16 mouse cellular contexts compared by ENCODE assay signal in the genomic region with DNA sequence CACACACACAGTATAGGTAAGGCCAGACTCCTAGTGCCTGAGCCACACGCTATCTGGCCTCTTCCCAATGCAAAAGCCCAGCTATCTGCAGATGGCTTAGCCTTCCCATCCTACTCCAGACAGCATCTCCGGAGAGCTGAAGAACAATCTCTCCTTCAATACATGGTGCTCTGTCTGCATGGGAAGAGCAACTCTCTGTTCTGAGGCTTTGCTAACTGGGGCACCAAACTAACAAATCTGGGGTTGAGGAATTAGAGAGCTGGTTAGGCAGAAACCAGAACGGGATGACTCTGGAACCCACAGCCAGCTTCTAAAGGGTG. TPM values are rescaled to one million over a fixed set of nuclear protein-coding genes. Genes with fewer than 3 reads are reported as not detected.
DNase-seq lines count a peak whose midpoint lies in the region; ATAC-seq lines count a peak whose summit lies in the region.
"Had no signal": no experiment of that assay in that cellular context is flagged by ENCODE, and none has a peak within 500 bp of the region (broad histone marks: within the 10 kb centered on the region; RNA-seq: fewer than 3 reads in every experiment).

No protein-coding gene starts in this region.

- H3K9me3 ChIP-seq in forebrain, embryonic 13.5 days (replicated peaks), result no peaks in the 10 kb centered on the region
- 0 out of 2 replicates have a peak, but pooled peaks cover 3% of the 10 kb centered on the region for H3K9me3 ChIP-seq in forebrain, embryonic 10.5 days
- 0 out of 2 replicates have a peak, but pooled peaks cover 4% of the 10 kb centered on the region for H3K9me3 ChIP-seq in hindbrain, embryonic 10.5 days
- H3K9me3 ChIP-seq in hindbrain, embryonic 16.5 days (ENCODE audit: control insufficient read depth, low read length), result no peaks in the 10 kb centered on the region
- H3K9me3 ChIP-seq: embryonic facial prominence, embryonic 12.5 days; liver, embryonic 13.5 days had no signal

- 6% methylated on average over 3 of the region's 3 CpGs for WGBS in forebrain, embryonic 13.5 days
- 5% methylated on average over 3 of the region's 3 CpGs for WGBS in forebrain, embryonic 10.5 days
- WGBS in hindbrain, embryonic 10.5 days, result 15% methylated on average over 3 of the region's 3 CpGs
- WGBS in hindbrain, embryonic 16.5 days, result 17% methylated on average over 3 of the region's 3 CpGs

- DNase-seq in forebrain, embryonic 10.5 days (ENCODE audit: extremely low spot score, low spot score), result no peak
- peak; percentile 31 for DNase-seq in hindbrain, embryonic 10.5 days (ENCODE audit: low spot score)
- peak; percentile 49 for DNase-seq in neural tube, embryonic 10.5 days (ENCODE audit: extremely low spot score, low spot score)
- no peak for DNase-seq in adrenal gland, postnatal 14 days
- DNase-seq: gastrocnemius, postnatal 14 days; left cerebral cortex, postnatal 4 days; liver, embryonic 13.5 days had no signal

- peak overlapping the region; percentile 46 for H3K4me3 ChIP-seq in forebrain, embryonic 13.5 days
- H3K4me3 ChIP-seq in forebrain, embryonic 10.5 days, result no peak overlapping the region
- H3K4me3 ChIP-seq in hindbrain, embryonic 10.5 days, result peak overlapping the region; percentile 65
- H3K4me3 ChIP-seq in hindbrain, embryonic 16.5 days (ENCODE audit: low read length), result peak overlapping the region; percentile 43
- H3K4me3 ChIP-seq: embryonic facial prominence, embryonic 12.5 days; liver, embryonic 13.5 days had no signal

- H3K36me3 ChIP-seq in forebrain, embryonic 13.5 days (ENCODE audit: poor library complexity, severe bottlenecking), result no peaks in the 10 kb centered on the region
- no peaks in the 10 kb centered on the region for H3K36me3 ChIP-seq in forebrain, embryonic 10.5 days (replicated peaks)
- 0 out of 2 replicates have a peak, but pooled peaks cover 7% of the 10 kb centered on the region for H3K36me3 ChIP-seq in hindbrain, embryonic 10.5 days
- no peaks in the 10 kb centered on the region for H3K36me3 ChIP-seq in hindbrain, embryonic 16.5 days (ENCODE audit: control insufficient read depth, insufficient read depth, low read length)
- H3K36me3 ChIP-seq: embryonic facial prominence, embryonic 12.5 days; liver, embryonic 13.5 days had no signal

- H3K4me1 ChIP-seq in forebrain, embryonic 13.5 days, result peaks cover 33% of the 10 kb centered on the region
- H3K4me1 ChIP-seq in forebrain, embryonic 10.5 days, result peaks cover 40% of the 10 kb centered on the region
- H3K4me1 ChIP-seq in hindbrain, embryonic 10.5 days (replicated peaks), result peaks cover 40% of the 10 kb centered on the region
- peaks cover 11% of the 10 kb centered on the region for H3K4me1 ChIP-seq in hindbrain, embryonic 16.5 days (ENCODE audit: control insufficient read depth, insufficient read depth, low read depth, low read length)

- no peak overlapping the region for H3K27ac ChIP-seq in forebrain, embryonic 13.5 days
- H3K27ac ChIP-seq in forebrain, embryonic 10.5 days, result no peak overlapping the region
- peak overlapping the region; percentile 40; the same call in 1 of the 2 replicates for H3K27ac ChIP-seq in hindbrain, embryonic 10.5 days
- H3K27ac ChIP-seq in hindbrain, embryonic 16.5 days (ENCODE audit: low read depth, low read length), result peak overlapping the region; percentile 75
- H3K27ac ChIP-seq: embryonic facial prominence, embryonic 12.5 days; liver, embryonic 13.5 days; stomach, postnatal 0 days had no signal

- no peak overlapping the region; the same call in 1 of the 2 replicates for H3K9ac ChIP-seq in forebrain, embryonic 13.5 days
- peak overlapping the region; percentile 52 for H3K9ac ChIP-seq in hindbrain, embryonic 16.5 days (ENCODE audit: low read depth, low read length)
- H3K9ac ChIP-seq: embryonic facial prominence, embryonic 12.5 days; liver, embryonic 13.5 days had no signal

- ATAC-seq in forebrain, embryonic 13.5 days, result no peak
- no peak for ATAC-seq in hindbrain, embryonic 16.5 days
- ATAC-seq in CD4-positive, CD25-positive, alpha-beta regulatory T cell, adult 4 months, result no peak
- ATAC-seq: intestine, postnatal 0 days; Patski had no signal

- H3K4me2 ChIP-seq in forebrain, embryonic 13.5 days, result peak overlapping the region; percentile 70
- peak overlapping the region; percentile 68 for H3K4me2 ChIP-seq in hindbrain, embryonic 16.5 days (ENCODE audit: low read length)
- H3K4me2 ChIP-seq: embryonic facial prominence, embryonic 12.5 days; liver, embryonic 13.5 days had no signal

- H3K27me3 ChIP-seq in forebrain, embryonic 13.5 days, result peaks cover 96% of the 10 kb centered on the region
- H3K27me3 ChIP-seq in forebrain, embryonic 10.5 days (ENCODE audit: poor library complexity, severe bottlenecking), result peaks cover 100% of the 10 kb centered on the region
- H3K27me3 ChIP-seq in hindbrain, embryonic 10.5 days (ENCODE audit: insufficient read depth, poor library complexity, severe bottlenecking), result peaks cover 100% of the 10 kb centered on the region
- peaks cover 25% of the 10 kb centered on the region for H3K27me3 ChIP-seq in hindbrain, embryonic 16.5 days (replicated peaks; ENCODE audit: control insufficient read depth, insufficient read depth, low read length)

RNA-seq across cellular contexts. Expression of a gene that starts 4.3 kb away (rescaled TPM):
- polyA plus RNA-seq in forebrain, embryonic 13.5 days (2015; fragmentation: Nextera tagmentation; extraction: Ambion mirVana), result 7.6 and 8.2 TPM in 2 replicates
- 1.3 and 2.6 TPM in 2 replicates for polyA plus RNA-seq in forebrain, embryonic 10.5 days (2016; fragmentation: Nextera tagmentation; extraction: Ambion mirVana)
- 9.8 and 30.5 TPM in 2 replicates for polyA plus RNA-seq in hindbrain, embryonic 10.5 days (2016; fragmentation: Nextera tagmentation; extraction: Ambion mirVana)
- 35.9 and 43.0 TPM in 2 replicates for polyA plus RNA-seq in hindbrain, embryonic 16.5 days (2015; fragmentation: Nextera tagmentation; extraction: Ambion mirVana)
- 0.38 TPM in 1 of 2 replicates, not detected in the other for total RNA-seq in adrenal gland, postnatal 14 days (2021)
- not detected for polyA plus RNA-seq in CD4-positive, CD25-positive, alpha-beta regulatory T cell, adult 4 months (2017; shearing (Covaris generic))
- total RNA-seq: adrenal gland, adult 18-20 months; gastrocnemius, postnatal 14 days had no signal
- polyA plus RNA-seq: heart, embryonic 16.5 days; stomach, postnatal 0 days had no signal

RNA-seq across cellular contexts. Expression of a gene that starts 7.7 kb away (rescaled TPM):
- 51.4 and 53.4 TPM in 2 replicates for polyA plus RNA-seq in forebrain, embryonic 13.5 days (2015; fragmentation: Nextera tagmentation; extraction: Ambion mirVana)
- polyA plus RNA-seq in forebrain, embryonic 10.5 days (2016; fragmentation: Nextera tagmentation; extraction: Ambion mirVana), result 63.2 and 64.7 TPM in 2 replicates
- 46.8 and 52.1 TPM in 2 replicates for polyA plus RNA-seq in hindbrain, embryonic 10.5 days (2016; fragmentation: Nextera tagmentation; extraction: Ambion mirVana)
- 51.0 and 52.1 TPM in 2 replicates for polyA plus RNA-seq in hindbrain, embryonic 16.5 days (2015; fragmentation: Nextera tagmentation; extraction: Ambion mirVana)
- total RNA-seq in adrenal gland, postnatal 14 days (2021), result 20.6 and 25.6 TPM in 2 replicates
- 10 to 100 TPM; 34.6 to 46.3 TPM for polyA plus RNA-seq in CD4-positive, CD25-positive, alpha-beta regulatory T cell, adult 4 months (2017; shearing (Covaris generic))

Comparison
In these comparisons a context has a peak if more than half of its experiments do, and no peak if none do; other contexts are left out.
1. H3K27ac ChIP-seq: peak in hindbrain, embryonic 10.5 days (single experiment) and hindbrain, embryonic 16.5 days (single experiment); none in forebrain, embryonic 13.5 days (single experiment) and forebrain, embryonic 10.5 days (single experiment).
2. DNase-seq: peak in hindbrain, embryonic 10.5 days (single experiment) and neural tube, embryonic 10.5 days (single experiment); none in forebrain, embryonic 10.5 days (single experiment) and adrenal gland, postnatal 14 days (single experiment).